Mouse (Mus musculus): Measurements from ENCODE around the gene Trim41. TPM values are rescaled to one million over a fixed set of nuclear protein-coding genes. Genes with fewer than 3 reads are reported as not detected.

Trim41 gene
- polyA plus RNA-seq, 1 experiment from 2014 or later: 7.2 TPM

- Histone ChIP-seq H3K4me3 (replicated peaks; ENCODE audit: low read length) (no peak overlapping the region), H3K27me3 (replicated peaks; ENCODE audit: control insufficient read depth, insufficient read depth, low read length) (no peaks in the 10 kb centered on the region), H3K4me2 (ENCODE audit: low read length) (no peak overlapping the region), H3K9me3 (ENCODE audit: control insufficient read depth, low read length) (no peaks in the 10 kb centered on the region), H3K36me3 (ENCODE audit: control insufficient read depth, insufficient read depth) (no peaks in the 10 kb centered on the region), H3K4me1 (replicated peaks; ENCODE audit: control insufficient read depth, insufficient read depth, low read length) (peaks cover 4% of the 10 kb centered on the region), H3K9ac (replicated peaks; ENCODE audit: low read depth, low read length) (no peak overlapping the region), H3K27ac (ENCODE audit: low read length) (no peak overlapping the region)
- WGBS: 7% methylated on average over 2 of the region's 2 CpGs
- no peak for ATAC-seq
Measured at GRCm38 (mm10) chr11:48771691-48772090, 45.5 kb downstream of the Trim41 start.

GRCm38 (mm10) chr11:48767195-48767876 lies 49.8 kb downstream of the Trim41 start:
- Histone ChIP-seq H3K4me1 (replicated peaks; ENCODE audit: control insufficient read depth, insufficient read depth, low read length) (no peaks in the 10 kb centered on the region), H3K4me3 (replicated peaks; ENCODE audit: low read length) (no peak overlapping the region), H3K27me3 (replicated peaks; ENCODE audit: control insufficient read depth, insufficient read depth, low read length) (no peaks in the 10 kb centered on the region), H3K9me3 (ENCODE audit: control insufficient read depth, low read length) (no peaks in the 10 kb centered on the region), H3K36me3 (ENCODE audit: control insufficient read depth, insufficient read depth) (no peaks in the 10 kb centered on the region), H3K9ac (replicated peaks; ENCODE audit: low read depth, low read length) (no peak overlapping the region), H3K27ac (ENCODE audit: low read length) (no peak overlapping the region), H3K4me2 (ENCODE audit: low read length) (no peak overlapping the region)
- WGBS: 85% methylated on average over 14 of the region's 14 CpGs
- no peak for ATAC-seq

- Histone ChIP-seq H3K9me3 (ENCODE audit: control insufficient read depth, low read length) (no peaks in the 10 kb centered on the region), H3K4me2 (ENCODE audit: low read length) (no peak overlapping the region), H3K27ac (ENCODE audit: low read length) (no peak overlapping the region), H3K9ac (replicated peaks; ENCODE audit: low read depth, low read length) (no peak overlapping the region), H3K36me3 (ENCODE audit: control insufficient read depth, insufficient read depth) (no peaks in the 10 kb centered on the region), H3K27me3 (replicated peaks; ENCODE audit: control insufficient read depth, insufficient read depth, low read length) (no peaks in the 10 kb centered on the region), H3K4me1 (replicated peaks; ENCODE audit: control insufficient read depth, insufficient read depth, low read length) (no peaks in the 10 kb centered on the region), H3K4me3 (replicated peaks; ENCODE audit: low read length) (no peak overlapping the region)
- ATAC-seq: no peak
- 94% methylated on average over 9 of the region's 9 CpGs for WGBS
Measured at GRCm38 (mm10) chr11:48764119-48764518, 53.0 kb downstream of the Trim41 start.

- H3K27me3 ChIP-seq (replicated peaks; ENCODE audit: control insufficient read depth, insufficient read depth, low read length): no peaks in the 10 kb centered on the region
- 83% methylated on average over 8 of the region's 8 CpGs for WGBS
- H3K4me3 ChIP-seq (replicated peaks; ENCODE audit: low read length): no peak overlapping the region
- no peak for ATAC-seq
- H3K36me3 ChIP-seq (ENCODE audit: control insufficient read depth, insufficient read depth): no peaks in the 10 kb centered on the region
- H3K4me1 ChIP-seq (replicated peaks; ENCODE audit: control insufficient read depth, insufficient read depth, low read length): no peaks in the 10 kb centered on the region
- no peak overlapping the region for H3K4me2 ChIP-seq (ENCODE audit: low read length)
- no peak overlapping the region for H3K9ac ChIP-seq (replicated peaks; ENCODE audit: low read depth, low read length)
- no peak overlapping the region for H3K27ac ChIP-seq (ENCODE audit: low read length)
- no peaks in the 10 kb centered on the region for H3K9me3 ChIP-seq (ENCODE audit: control insufficient read depth, low read length)
Measured at GRCm38 (mm10) chr11:48759021-48759420, 58.1 kb downstream of the Trim41 start.

Other genes with a start within 250 kb of the Trim41 start
- gene Rack1, start 17.0 kb downstream of the Trim41 start, polyA plus RNA-seq (2015; fragmentation: Nextera tagmentation; extraction: Ambion mirVana): 451 and 473 TPM in 2 replicates
- gene Trim7, start 8.8 kb upstream of the Trim41 start, polyA plus RNA-seq (2015; fragmentation: Nextera tagmentation; extraction: Ambion mirVana): 1.4 and 2.0 TPM in 2 replicates
- 2.8 and 3.9 TPM in 2 replicates for gene Gm12184, start 9.3 kb upstream of the Trim41 start, polyA plus RNA-seq (2015; fragmentation: Nextera tagmentation; extraction: Ambion mirVana)
- 1.6 TPM in 2 replicates for gene Irgm1, start 54.3 kb upstream of the Trim41 start, polyA plus RNA-seq (2015; fragmentation: Nextera tagmentation; extraction: Ambion mirVana)
- 0.20 and 0.24 TPM in 2 replicates for gene Gm5431, start 84.9 kb upstream of the Trim41 start, polyA plus RNA-seq (2015; fragmentation: Nextera tagmentation; extraction: Ambion mirVana)
- 1.0 and 2.3 TPM in 2 replicates for gene Psme2b, start 128.8 kb upstream of the Trim41 start, polyA plus RNA-seq (2015; fragmentation: Nextera tagmentation; extraction: Ambion mirVana)
- not detected in 2 replicates for gene Olfr56, start 161.5 kb upstream of the Trim41 start, polyA plus RNA-seq (2015; fragmentation: Nextera tagmentation; extraction: Ambion mirVana)
- gene 9930111J21Rik1, start 162.0 kb upstream of the Trim41 start, polyA plus RNA-seq (2015; fragmentation: Nextera tagmentation; extraction: Ambion mirVana): 0.39 and 0.71 TPM in 2 replicates
- not detected in 2 replicates for gene Gm12185, start 174.9 kb upstream of the Trim41 start, polyA plus RNA-seq (2015; fragmentation: Nextera tagmentation; extraction: Ambion mirVana)
- not detected in 2 replicates for gene Tgtp1, start 176.8 kb upstream of the Trim41 start, polyA plus RNA-seq (2015; fragmentation: Nextera tagmentation; extraction: Ambion mirVana)
- gene 9930111J21Rik2, start 233.9 kb upstream of the Trim41 start, polyA plus RNA-seq (2015; fragmentation: Nextera tagmentation; extraction: Ambion mirVana): 0.34 and 0.53 TPM in 2 replicates
- gene Tgtp2, start 246.9 kb upstream of the Trim41 start, polyA plus RNA-seq (2015; fragmentation: Nextera tagmentation; extraction: Ambion mirVana): not detected in 2 replicates

Measured in forebrain, embryonic 16.5 days (tissue).